Comparison of ENCODE assay signal across 12 mouse cellular contexts in genomic region chr9:117442611-117443010, GRCm38 (mm10).
DNase-seq lines count a peak whose midpoint lies in the region; ATAC-seq and TF ChIP-seq lines count a peak whose summit lies in the region.
"Had no signal": no experiment of that assay in that cellular context is flagged by ENCODE, and none has a peak within 500 bp of the region (broad histone marks: within the 10 kb centered on the region; RNA-seq: fewer than 3 reads in every experiment).

No protein-coding gene starts in this region.

- no peak for TF ChIP-seq EP300 in stomach, postnatal 0 days (optimal IDR thresholded peaks at IDR 0.05)

- H3K4me3 ChIP-seq in hindbrain, embryonic 14.5 days (replicated peaks; ENCODE audit: low read length): no peak overlapping the region
- no peak overlapping the region for H3K4me3 ChIP-seq in hindbrain, embryonic 16.5 days (ENCODE audit: low read length)
- no peak overlapping the region for H3K4me3 ChIP-seq in stomach, postnatal 0 days (ENCODE audit: low read depth, low read length)

- no peak overlapping the region for H3K27ac ChIP-seq in hindbrain, embryonic 14.5 days
- no peak overlapping the region for H3K27ac ChIP-seq in hindbrain, embryonic 16.5 days (ENCODE audit: low read depth, low read length)
- H3K27ac ChIP-seq in stomach, postnatal 0 days (replicated peaks): no peak overlapping the region

- H3K36me3 ChIP-seq in hindbrain, embryonic 14.5 days (replicated peaks; ENCODE audit: control insufficient read depth, insufficient read depth): no peaks in the 10 kb centered on the region
- no peaks in the 10 kb centered on the region for H3K36me3 ChIP-seq in hindbrain, embryonic 16.5 days (ENCODE audit: control insufficient read depth, insufficient read depth, low read length)
- no peaks in the 10 kb centered on the region for H3K36me3 ChIP-seq in stomach, postnatal 0 days (ENCODE audit: control insufficient read depth, insufficient read depth, low read length)
- H3K36me3 ChIP-seq: G1E had no signal

- no peak for TF ChIP-seq CTCF in stomach, postnatal 0 days (IDR thresholded peaks at IDR 0.05; ENCODE audit: low read depth)

- no peak overlapping the region for H3K4me2 ChIP-seq in hindbrain, embryonic 14.5 days (replicated peaks)
- no peak overlapping the region for H3K4me2 ChIP-seq in hindbrain, embryonic 16.5 days (ENCODE audit: low read length)
- no peak overlapping the region for H3K4me2 ChIP-seq in stomach, postnatal 0 days (replicated peaks; ENCODE audit: low read depth)

- H3K27me3 ChIP-seq in hindbrain, embryonic 14.5 days (ENCODE audit: control insufficient read depth, insufficient read depth, low read length): no peaks in the 10 kb centered on the region
- H3K27me3 ChIP-seq in hindbrain, embryonic 16.5 days (replicated peaks; ENCODE audit: control insufficient read depth, insufficient read depth, low read length): no peaks in the 10 kb centered on the region
- no peaks in the 10 kb centered on the region for H3K27me3 ChIP-seq in stomach, postnatal 0 days (ENCODE audit: control insufficient read depth, insufficient read depth, low read length)

- no peak for ATAC-seq in hindbrain, embryonic 14.5 days (ENCODE audit: low FRiP score)
- no peak for ATAC-seq in hindbrain, embryonic 16.5 days
- no peak for ATAC-seq in stomach, postnatal 0 days (ENCODE audit: low FRiP score, low TSS enrichment)

- H3K9me3 ChIP-seq in hindbrain, embryonic 14.5 days (ENCODE audit: control insufficient read depth, low read length): no peaks in the 10 kb centered on the region
- no peaks in the 10 kb centered on the region for H3K9me3 ChIP-seq in hindbrain, embryonic 16.5 days (ENCODE audit: control insufficient read depth, low read length)
- H3K9me3 ChIP-seq in stomach, postnatal 0 days (ENCODE audit: control insufficient read depth, low read length): no peaks in the 10 kb centered on the region

- DNase-seq in embryo, embryonic 10.5 days (ENCODE audit: low spot score): peak; percentile 15
- DNase-seq in embryo, embryonic 9.5 days (ENCODE audit: extremely low spot score): no peak
- peak; percentile 48 for DNase-seq in hindbrain, embryonic 14.5 days (ENCODE audit: low spot score)
- DNase-seq in right cerebral cortex, postnatal 10 days (ENCODE audit: low spot score in 2 of 2): peak; percentile 24 to 33
- no peak for DNase-seq in right cerebral cortex, adult 2 months (ENCODE audit: low spot score in 2 of 2)
- no peak for DNase-seq in stomach, postnatal 0 days (ENCODE audit: low spot score)
- no peak for DNase-seq in left cerebral cortex, adult 8-10 months (ENCODE audit: low spot score in 2 of 2)
- DNase-seq: cerebellum, adult 11-12 months; kidney, adult 8-10 months; thymus, postnatal 25 days had no signal

- WGBS in hindbrain, embryonic 14.5 days: 68% methylated on average over 7 of the region's 7 CpGs
- WGBS in hindbrain, embryonic 16.5 days: 57% methylated on average over 7 of the region's 7 CpGs
- WGBS in stomach, postnatal 0 days: 65% methylated on average over 7 of the region's 7 CpGs

- H3K9ac ChIP-seq in hindbrain, embryonic 14.5 days: no peak overlapping the region
- no peak overlapping the region for H3K9ac ChIP-seq in hindbrain, embryonic 16.5 days (ENCODE audit: low read depth, low read length)
- H3K9ac ChIP-seq in stomach, postnatal 0 days (ENCODE audit: low read length): no peak overlapping the region

- H3K4me1 ChIP-seq in hindbrain, embryonic 14.5 days (replicated peaks; ENCODE audit: control insufficient read depth, insufficient read depth, low read length): no peaks in the 10 kb centered on the region
- H3K4me1 ChIP-seq in hindbrain, embryonic 16.5 days (ENCODE audit: control insufficient read depth, insufficient read depth, low read depth, low read length): no peaks in the 10 kb centered on the region
- no peaks in the 10 kb centered on the region for H3K4me1 ChIP-seq in stomach, postnatal 0 days (replicated peaks; ENCODE audit: control insufficient read depth, insufficient read depth)

Comparison
In these comparisons a context has a peak if more than half of its experiments do, and no peak if none do; other contexts are left out.
1. DNase-seq: peak in embryo, embryonic 10.5 days (single experiment), hindbrain, embryonic 14.5 days (single experiment) and right cerebral cortex, postnatal 10 days (2 of 2); none in embryo, embryonic 9.5 days (single experiment), right cerebral cortex, adult 2 months (0 of 2), stomach, postnatal 0 days (single experiment) and left cerebral cortex, adult 8-10 months (0 of 2).